Mouse (Mus musculus) liver, embryonic 15.5 days (tissue): ENCODE measurements around the gene Agbl5. TPM values are rescaled to one million over a fixed set of nuclear protein-coding genes. Genes with fewer than 3 reads are reported as not detected.

Experiments
- ATAC-seq: fragments of 200-750 bp; cut with Nextera tagmentation; 2 replicates; pipeline ENCODE4 v1.8.0; 2017; ENCODE audit warnings: moderate number of reproducible peaks, mild to moderate bottlenecking, moderate library complexity; ENCODE audit not compliant: insufficient read depth
- H3K27ac ChIP-seq: fragments of 300-500 bp; sonication (generic); replicated peaks from 2 replicates; pipeline ENCODE4 v1.5.1; 2015; ENCODE audit warnings: mild to moderate bottlenecking, inconsistent platforms
- H3K27me3 ChIP-seq: fragments of 300-500 bp; sonication (generic); 2 replicates; pipeline ENCODE4 v1.6.1; 2015; ENCODE audit warnings: mild to moderate bottlenecking, inconsistent platforms
- H3K36me3 ChIP-seq: fragments of 300-500 bp; sonication (generic); replicated peaks from 2 replicates; pipeline ENCODE4 v1.6.1; 2015; ENCODE audit warnings: moderate library complexity, mild to moderate bottlenecking, inconsistent platforms
- H3K4me1 ChIP-seq: fragments of 300-500 bp; sonication (generic); replicated peaks from 2 replicates; pipeline ENCODE4 v1.6.1; 2015; ENCODE audit warnings: inconsistent platforms
- H3K4me2 ChIP-seq: fragments of 300-500 bp; sonication (generic); 2 replicates; pipeline ENCODE4 v1.6.1; 2015; ENCODE audit warnings: moderate library complexity, mild to moderate bottlenecking, inconsistent platforms
- H3K4me3 ChIP-seq: fragments of 300-500 bp; sonication (generic); replicated peaks from 2 replicates; pipeline ENCODE4 v1.5.1; 2015; ENCODE audit warnings: mild to moderate bottlenecking, inconsistent platforms
- H3K9ac ChIP-seq: fragments of 300-500 bp; sonication (generic); 2 replicates; pipeline ENCODE4 v1.6.1; 2015; ENCODE audit warnings: moderate library complexity, mild to moderate bottlenecking, inconsistent platforms
- H3K9me3 ChIP-seq: fragments of 300-500 bp; sonication (generic); replicated peaks from 2 replicates; pipeline ENCODE4 v1.6.1; 2016; ENCODE audit warnings: inconsistent platforms
- WGBS: fragments of 180-500 bp; shearing (Covaris S2); methylation state at CpG from one replicate; pipeline ENCODE4 v1.1.7; 2015; ENCODE audit warnings: mixed read lengths; ENCODE audit not compliant: insufficient replicate concordance; 5-methylcytosine and 5-hydroxymethylcytosine counted together
- polyA plus RNA-seq: library from polyadenylated mRNA; unstranded; fragments of >200 nt; fragmentation: Nextera tagmentation; extraction: Ambion mirVana; gene quantifications from 2 replicates; pipeline ENCODE4 v1.2.1, GENCODE M21; 2015

The Agbl5 gene
- polyA plus RNA-seq, 1 experiment from 2014 or later: 4.8 TPM

- Histone ChIP-seq H3K4me2 (peak overlapping the region; percentile 95), H3K4me3 (peak overlapping the region; percentile 75), H3K9me3 (no peaks in the 10 kb centered on the region), H3K4me1 (peaks cover 67% of the 10 kb centered on the region), H3K27me3 (no peaks in the 10 kb centered on the region), H3K9ac (no peak overlapping the region), H3K36me3 (peaks cover 29% of the 10 kb centered on the region), H3K27ac (peak overlapping the region; percentile 87; the same call in 1 of the 2 replicates)
- no peak for ATAC-seq
- 61% methylated on average over 19 of the region's 19 CpGs for WGBS
Measured at GRCm38 (mm10) chr5:30920621-30921020, 32.1 kb downstream of the Agbl5 start.

GRCm38 (mm10) chr5:30921256-30922033 lies 33.0 kb downstream of the Agbl5 start, which contains the start of gene Khk:
Khk (plus strand) TSS chr5:30921431.
- WGBS: under 1% methylated on average over 40 of the region's 40 CpGs
- ATAC-seq: peak; percentile 90
- Histone ChIP-seq H3K36me3 (peaks cover 29% of the 10 kb centered on the region), H3K9me3 (no peaks in the 10 kb centered on the region), H3K27me3 (no peaks in the 10 kb centered on the region), H3K27ac (peak within 1 kb of the TSS; percentile 87), H3K4me3 (peak within 1 kb of the TSS; percentile 75), H3K4me1 (peaks cover 59% of the 10 kb centered on the region), H3K9ac (peak within 1 kb of the TSS; percentile 64), H3K4me2 (peak within 1 kb of the TSS; percentile 95)

- Histone ChIP-seq H3K4me1 (peaks cover 48% of the 10 kb centered on the region), H3K9ac (peak overlapping the region; percentile 64), H3K27ac (peak overlapping the region; percentile 87; the same call in 1 of the 2 replicates), H3K4me3 (peak overlapping the region; percentile 75), H3K9me3 (no peaks in the 10 kb centered on the region), H3K27me3 (no peaks in the 10 kb centered on the region), H3K4me2 (peak overlapping the region; percentile 95), H3K36me3 (peaks cover 20% of the 10 kb centered on the region)
- ATAC-seq: no peak
- 43% methylated on average over 10 of the region's 10 CpGs for WGBS
Measured at GRCm38 (mm10) chr5:30922581-30923041, 34.1 kb downstream of the Agbl5 start.

GRCm38 (mm10) chr5:30923119-30923518 lies 34.6 kb downstream of the Agbl5 start:
- no peak overlapping the region for H3K4me3 ChIP-seq
- no peak for ATAC-seq

GRCm38 (mm10) chr5:30924614-30925013 lies 36.1 kb downstream of the Agbl5 start:
- WGBS: 65% methylated on average over 8 of the region's 8 CpGs
- Histone ChIP-seq H3K9ac (no peak overlapping the region), H3K36me3 (0 out of 2 replicates have a peak, but pooled peaks cover 4% of the 10 kb centered on the region), H3K9me3 (no peaks in the 10 kb centered on the region), H3K27ac (no peak overlapping the region), H3K4me2 (no peak overlapping the region), H3K4me3 (no peak overlapping the region), H3K27me3 (no peaks in the 10 kb centered on the region), H3K4me1 (peaks cover 37% of the 10 kb centered on the region)
- ATAC-seq: no peak

More at GRCm38 (mm10) chr5:30923119-30923518, 34.6 kb downstream of the Agbl5 start:
- H3K27ac ChIP-seq: no peak overlapping the region
- H3K9ac ChIP-seq: no peak overlapping the region
- WGBS: 60% methylated on average over 6 of the region's 6 CpGs
- no peaks in the 10 kb centered on the region for H3K9me3 ChIP-seq
- H3K4me2 ChIP-seq: peak overlapping the region; percentile 95
- H3K27me3 ChIP-seq: no peaks in the 10 kb centered on the region
- H3K36me3 ChIP-seq: peaks cover 16% of the 10 kb centered on the region
- H3K4me1 ChIP-seq: peaks cover 46% of the 10 kb centered on the region

GRCm38 (mm10) chr5:30925217-30925616 lies 36.7 kb downstream of the Agbl5 start:
- WGBS: 84% methylated on average over 5 of the region's 5 CpGs
- Histone ChIP-seq H3K4me3 (no peak overlapping the region), H3K9me3 (no peaks in the 10 kb centered on the region), H3K36me3 (no peaks in the 10 kb centered on the region), H3K27me3 (no peaks in the 10 kb centered on the region), H3K27ac (no peak overlapping the region), H3K9ac (no peak overlapping the region), H3K4me1 (peaks cover 35% of the 10 kb centered on the region), H3K4me2 (no peak overlapping the region)
- ATAC-seq: no peak

GRCm38 (mm10) chr5:30926073-30926472 lies 37.6 kb downstream of the Agbl5 start:
- no peak overlapping the region for H3K4me3 ChIP-seq
- WGBS: 66% methylated on average over 2 of the region's 2 CpGs
- peaks cover 27% of the 10 kb centered on the region for H3K4me1 ChIP-seq
- H3K9me3 ChIP-seq: no peaks in the 10 kb centered on the region
- no peaks in the 10 kb centered on the region for H3K36me3 ChIP-seq
- no peak overlapping the region for H3K4me2 ChIP-seq
- H3K27ac ChIP-seq: no peak overlapping the region
- H3K9ac ChIP-seq: no peak overlapping the region
- no peak for ATAC-seq
- H3K27me3 ChIP-seq: no peaks in the 10 kb centered on the region

- WGBS: 43% methylated on average over 7 of the region's 7 CpGs
- H3K4me1 ChIP-seq: peaks cover 9% of the 10 kb centered on the region
- no peak for ATAC-seq
Measured at GRCm38 (mm10) chr5:30927945-30928529, 39.5 kb downstream of the Agbl5 start.

GRCm38 (mm10) chr5:30930121-30930520 lies 41.6 kb downstream of the Agbl5 start:
- Histone ChIP-seq H3K4me3 (no peak overlapping the region), H3K4me2 (no peak overlapping the region), H3K27ac (no peak overlapping the region), H3K27me3 (no peaks in the 10 kb centered on the region), H3K9me3 (no peaks in the 10 kb centered on the region), H3K4me1 (no peaks in the 10 kb centered on the region), H3K9ac (no peak overlapping the region), H3K36me3 (no peaks in the 10 kb centered on the region)
- no peak for ATAC-seq
- WGBS: 54% methylated on average over 4 of the region's 4 CpGs

More at GRCm38 (mm10) chr5:30927945-30928529, 39.5 kb downstream of the Agbl5 start:
- Histone ChIP-seq H3K27me3 (no peaks in the 10 kb centered on the region), H3K36me3 (no peaks in the 10 kb centered on the region), H3K9me3 (no peaks in the 10 kb centered on the region), H3K27ac (no peak overlapping the region), H3K4me2 (no peak overlapping the region), H3K9ac (no peak overlapping the region), H3K4me3 (no peak overlapping the region)

- 77% methylated on average over 6 of the region's 6 CpGs for WGBS
- H3K9ac ChIP-seq: no peak overlapping the region
- H3K4me3 ChIP-seq: no peak overlapping the region
- no peak overlapping the region for H3K27ac ChIP-seq
- H3K36me3 ChIP-seq: no peaks in the 10 kb centered on the region
- no peaks in the 10 kb centered on the region for H3K4me1 ChIP-seq
- H3K4me2 ChIP-seq: no peak overlapping the region
- no peaks in the 10 kb centered on the region for H3K9me3 ChIP-seq
- no peaks in the 10 kb centered on the region for H3K27me3 ChIP-seq
- no peak for ATAC-seq
Measured at GRCm38 (mm10) chr5:30930846-30931245, 42.4 kb downstream of the Agbl5 start.

GRCm38 (mm10) chr5:30931378-30931777 lies 42.9 kb downstream of the Agbl5 start:
- Histone ChIP-seq H3K4me1 (no peaks in the 10 kb centered on the region), H3K9me3 (no peaks in the 10 kb centered on the region), H3K27me3 (no peaks in the 10 kb centered on the region), H3K4me3 (no peak overlapping the region), H3K27ac (no peak overlapping the region), H3K9ac (no peak overlapping the region), H3K4me2 (no peak overlapping the region), H3K36me3 (no peaks in the 10 kb centered on the region)
- WGBS: 53% methylated on average over 4 of the region's 4 CpGs
- no peak for ATAC-seq
